Mouse (Mus musculus) bone marrow, adult 2 months (tissue): ENCODE results near the gene Gm11444. TPM values are rescaled to one million over a fixed set of nuclear protein-coding genes. Genes with fewer than 3 reads are reported as not detected.

Source experiments
- H3K27ac ChIP-seq: fragments of 200-500 bp; 2 replicates; pipeline ENCODE4 v1.5.1; 2012; ENCODE audit warnings: low read depth, mild to moderate bottlenecking, control low read depth, inconsistent platforms, low read length; ENCODE audit not compliant: control insufficient read depth, poor library complexity, insufficient read depth
- H3K4me1 ChIP-seq: fragments of 200-500 bp; 2 replicates; pipeline ENCODE4 v1.6.1; 2011; ENCODE audit warnings: low read length; ENCODE audit not compliant: control insufficient read depth, insufficient read depth
- H3K4me3 ChIP-seq: fragments of 200-500 bp; replicated peaks from 2 replicates; pipeline ENCODE3; 2011; ENCODE audit warnings: mild to moderate bottlenecking, low read depth, low read length, control low read depth; ENCODE audit not compliant: control insufficient read depth
- CTCF ChIP-seq: fragments of 200-500 bp; IDR thresholded peaks from 2 replicates; pipeline ENCODE4 v1.5.1; 2011; ENCODE audit warnings: low read length, control low read depth; ENCODE audit not compliant: control insufficient read depth, insufficient read depth
- POLR2A ChIP-seq: fragments of 200-500 bp; IDR thresholded peaks from 2 replicates; pipeline ENCODE4 v1.6.1; 2011; ENCODE audit warnings: low read depth, mild to moderate bottlenecking, control low read depth, low read length, borderline replicate concordance; ENCODE audit not compliant: control insufficient read depth
- WGBS: fragments of 180-500 bp; shearing (Covaris S2); methylation state at CpG from one replicate; pipeline ENCODE4 v1.1.7; 2018; 5-methylcytosine and 5-hydroxymethylcytosine counted together
- polyA plus RNA-seq: library from polyadenylated mRNA; stranded (reverse); fragments of >200 nt; gene quantifications from 2 replicates; pipeline ENCODE4 v1.2.4, GENCODE M21; 2011; ENCODE audit warnings: low replicate concordance; ENCODE audit not compliant: missing spikeins, insufficient read depth, insufficient read length

Gm11444 gene
- polyA plus RNA-seq, 1 experiment, result not detected

DNA sequence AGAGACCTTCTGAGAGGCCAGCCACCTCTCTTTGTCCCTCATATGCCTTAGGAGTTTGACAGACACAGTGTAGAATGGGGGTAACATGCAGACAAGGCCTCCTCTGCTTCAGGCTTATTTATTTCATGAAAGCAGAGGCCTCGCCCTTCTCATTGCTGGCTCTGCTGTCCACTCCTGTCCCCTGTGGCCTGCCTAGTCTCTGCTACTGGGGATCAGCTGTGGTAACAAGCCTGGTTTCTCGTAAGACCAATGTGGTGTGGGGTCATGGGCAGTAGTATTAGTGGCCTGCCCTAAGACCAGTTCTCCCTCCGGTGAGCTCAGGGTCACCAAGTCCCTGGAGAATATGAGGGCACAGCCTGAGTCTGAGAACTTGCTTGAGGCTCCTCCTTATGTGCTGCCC, 29.2 kb downstream of the Gm11444 start:
- Histone ChIP-seq H3K4me3 (no peak overlapping the region), H3K27ac (no peak overlapping the region), H3K4me1 (no peaks in the 10 kb centered on the region)
- 85% methylated on average over 3 of the region's 3 CpGs for WGBS
- TF ChIP-seq CTCF (no peak), POLR2A (no peak)

DNA sequence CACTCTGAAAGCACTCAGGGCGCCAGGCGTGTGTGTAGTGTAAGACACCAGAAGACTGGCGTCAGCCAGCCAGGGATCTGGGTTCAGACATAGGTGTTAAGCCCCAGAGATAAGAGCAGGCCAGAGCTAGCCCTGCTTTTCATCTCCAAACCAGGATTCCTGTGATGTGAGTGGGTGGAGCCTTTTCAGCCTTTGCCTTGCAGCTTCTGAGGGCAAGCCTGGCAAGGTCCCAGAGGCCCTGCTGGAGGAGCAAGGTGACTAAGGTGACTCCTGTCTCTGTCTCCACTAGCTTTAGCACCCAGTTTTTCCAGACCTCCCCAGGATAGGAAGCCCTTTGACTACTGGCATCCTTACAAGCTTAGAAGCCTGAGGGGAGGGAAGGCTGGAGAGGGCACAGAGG, 31.7 kb downstream of the Gm11444 start:
- no peaks in the 10 kb centered on the region; the same call in 1 of the 2 replicates for H3K4me1 ChIP-seq
- 84% methylated on average over 3 of the region's 3 CpGs for WGBS
- no peak for TF ChIP-seq CTCF
- no peak for TF ChIP-seq POLR2A
- H3K27ac ChIP-seq, result no peak overlapping the region
- H3K4me3 ChIP-seq, result no peak overlapping the region

DNA sequence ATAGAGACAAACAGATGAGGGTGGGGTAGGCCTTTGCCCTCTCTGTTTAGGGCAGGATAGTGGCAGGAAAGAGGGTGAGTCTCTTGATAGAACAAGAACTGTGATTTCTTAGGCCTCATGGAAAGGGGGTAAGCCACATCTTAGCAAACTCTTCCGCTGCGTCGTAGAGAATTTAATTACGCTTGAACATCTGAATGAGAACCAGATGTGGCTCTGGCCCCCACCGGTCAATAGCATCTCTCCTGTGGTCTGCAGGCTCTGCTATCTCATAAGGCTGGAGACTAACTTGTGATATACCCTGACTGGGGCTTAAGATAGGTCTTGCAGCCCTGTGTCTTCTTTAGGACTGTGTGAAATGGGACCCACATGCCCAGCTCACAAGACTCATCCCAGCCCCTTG, 33.7 kb downstream of the Gm11444 start:
- WGBS, result 96% methylated on average over 5 of the region's 5 CpGs
- no peak overlapping the region for H3K4me3 ChIP-seq
- H3K4me1 ChIP-seq, result peaks cover 5% of the 10 kb centered on the region
- TF ChIP-seq CTCF, result no peak
- H3K27ac ChIP-seq, result no peak overlapping the region

DNA sequence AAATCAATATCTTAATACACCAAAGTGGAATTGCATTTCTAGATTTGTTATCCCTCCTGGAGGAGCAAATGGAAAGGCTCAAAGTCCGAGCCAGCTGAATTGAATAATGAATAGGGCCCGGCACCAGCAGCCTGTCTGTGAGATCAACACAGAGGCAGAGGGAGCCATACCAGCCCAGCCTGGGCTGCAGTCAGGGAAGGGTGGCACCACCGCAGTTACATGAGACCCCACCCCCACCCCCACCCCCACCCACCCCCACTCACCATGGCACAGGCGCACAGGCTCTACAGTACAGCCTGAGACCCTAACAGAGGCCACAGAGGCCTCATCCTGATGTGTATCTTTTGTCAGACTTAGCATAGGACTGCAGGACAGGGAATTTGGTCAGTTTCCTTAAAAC, 35.5 kb downstream of the Gm11444 start:
- 82% methylated on average over 4 of the region's 4 CpGs for WGBS
- TF ChIP-seq POLR2A (no peak), CTCF (no peak)
- Histone ChIP-seq H3K4me3 (no peak overlapping the region), H3K4me1 (peaks cover 7% of the 10 kb centered on the region), H3K27ac (no peak overlapping the region)

DNA sequence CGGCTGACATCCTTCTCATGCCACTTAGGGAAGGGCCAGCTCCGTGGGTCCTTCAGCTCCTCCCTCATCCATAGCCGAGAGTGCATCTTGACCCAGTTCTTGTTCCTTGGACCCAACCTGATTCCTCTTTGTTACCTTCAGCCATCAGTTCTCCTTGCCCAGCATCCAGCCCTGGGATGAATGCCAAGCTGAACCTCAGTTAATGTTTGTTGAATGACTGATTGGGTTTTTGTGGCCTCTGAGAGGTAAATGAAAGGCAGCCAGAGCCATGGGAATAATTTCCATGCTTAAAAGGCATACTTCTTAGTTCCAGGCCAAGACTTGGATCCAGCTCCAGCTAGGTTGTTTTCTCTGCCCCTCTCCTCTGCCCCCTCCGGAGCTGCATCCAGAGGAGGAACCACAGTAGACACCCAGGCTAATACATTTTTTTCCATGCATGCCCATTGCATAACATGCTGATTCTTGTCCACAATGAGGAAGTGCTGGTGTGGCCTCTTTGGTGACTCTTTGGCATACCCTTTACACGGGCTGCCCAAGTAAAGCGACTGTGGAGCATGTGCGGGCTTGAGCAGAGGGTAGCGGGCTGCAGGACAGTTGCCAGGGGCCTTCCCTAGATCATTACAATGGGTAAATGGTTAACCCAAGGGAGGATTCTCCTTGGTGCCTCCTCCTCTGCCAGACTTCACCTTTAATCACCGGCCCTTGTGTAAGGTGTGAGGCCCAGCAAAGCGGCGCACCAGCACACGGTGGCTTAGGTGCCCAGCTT, 37.7 kb downstream of the Gm11444 start:
- TF ChIP-seq CTCF (no peak), POLR2A (no peak)
- WGBS, result 56% methylated on average over 12 of the region's 12 CpGs
- H3K4me1 ChIP-seq, result peaks cover 7% of the 10 kb centered on the region
- peak overlapping the region; percentile 55 for H3K27ac ChIP-seq
- H3K4me3 ChIP-seq, result no peak overlapping the region

DNA sequence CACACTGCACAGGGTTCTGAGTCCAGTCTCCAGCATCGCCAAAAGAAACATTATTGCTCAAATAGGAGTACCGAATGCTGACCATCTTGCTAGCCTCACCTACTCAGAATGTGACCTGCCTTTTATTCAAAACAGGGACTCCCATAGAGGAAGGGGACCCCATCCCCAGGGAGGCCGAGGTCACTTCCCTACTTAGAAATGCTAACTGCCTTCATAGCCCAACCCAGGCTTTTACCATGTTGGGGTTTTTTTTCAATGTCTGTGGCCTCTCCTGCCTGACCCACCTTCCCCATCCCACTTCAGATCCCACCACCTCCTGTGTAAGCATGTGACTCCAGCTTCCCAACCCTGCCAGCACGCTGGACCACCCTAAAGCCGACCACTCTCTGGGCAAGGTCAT, 38.5 kb downstream of the Gm11444 start:
- Histone ChIP-seq H3K4me3 (no peak overlapping the region), H3K27ac (no peak overlapping the region), H3K4me1 (peaks cover 7% of the 10 kb centered on the region)
- WGBS, result 74% methylated on average over 5 of the region's 5 CpGs
- TF ChIP-seq CTCF (no peak), POLR2A (no peak)

DNA sequence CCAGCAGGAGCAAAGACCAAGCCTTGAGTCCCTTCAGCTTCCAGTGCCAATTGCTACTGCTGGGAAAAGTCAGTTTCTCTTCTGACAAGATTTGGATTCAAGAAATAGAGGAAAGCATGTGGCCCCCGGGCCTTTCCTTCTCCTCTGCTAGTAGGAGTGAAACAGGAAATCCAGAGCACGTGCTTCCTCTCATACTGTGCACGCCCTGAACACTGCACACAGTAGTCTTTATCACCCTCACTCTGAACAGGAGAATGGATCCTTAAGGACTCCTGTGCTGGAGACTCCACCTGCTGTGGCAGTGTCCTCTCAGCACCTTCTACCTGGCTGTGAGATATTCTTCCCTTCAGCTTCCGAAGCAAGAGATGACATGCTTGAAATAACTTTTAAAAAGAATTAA, 38.9 kb downstream of the Gm11444 start:
- 23% methylated on average over 4 of the region's 4 CpGs for whole genome bisulfite sequencing
- H3K4me3 ChIP-seq, result no peak overlapping the region
- H3K27ac ChIP-seq, result 0 out of 2 replicates have a peak overlapping the region, but pooled peaks have one; percentile 7
- no peak for TF ChIP-seq POLR2A
- TF ChIP-seq CTCF, result no peak
- peaks cover 7% of the 10 kb centered on the region for H3K4me1 ChIP-seq

DNA sequence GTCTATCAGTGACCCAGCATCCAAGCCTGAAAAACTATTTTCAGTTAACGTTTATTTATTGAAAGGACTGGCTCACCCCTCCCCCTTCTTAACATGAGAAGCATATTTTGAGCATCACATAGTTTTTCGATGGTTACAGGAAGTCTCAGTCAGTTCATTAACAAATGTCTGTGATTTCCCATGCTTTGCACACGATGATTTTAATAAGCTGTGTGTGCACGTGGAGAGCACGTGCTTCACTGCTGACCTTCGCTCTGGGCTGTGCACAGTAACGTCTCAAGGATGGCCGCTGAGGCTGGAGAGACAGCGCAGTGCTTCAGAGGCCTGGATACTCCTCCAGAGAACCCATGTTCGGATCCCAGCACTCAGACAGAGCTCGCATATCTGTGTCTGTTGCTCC, 42.8 kb downstream of the Gm11444 start:
- H3K4me3 ChIP-seq, result no peak overlapping the region
- TF ChIP-seq POLR2A (no peak), CTCF (no peak)
- no peak overlapping the region for H3K27ac ChIP-seq
- peaks cover 7% of the 10 kb centered on the region for H3K4me1 ChIP-seq
- WGBS, result 81% methylated on average over 11 of the region's 11 CpGs

DNA sequence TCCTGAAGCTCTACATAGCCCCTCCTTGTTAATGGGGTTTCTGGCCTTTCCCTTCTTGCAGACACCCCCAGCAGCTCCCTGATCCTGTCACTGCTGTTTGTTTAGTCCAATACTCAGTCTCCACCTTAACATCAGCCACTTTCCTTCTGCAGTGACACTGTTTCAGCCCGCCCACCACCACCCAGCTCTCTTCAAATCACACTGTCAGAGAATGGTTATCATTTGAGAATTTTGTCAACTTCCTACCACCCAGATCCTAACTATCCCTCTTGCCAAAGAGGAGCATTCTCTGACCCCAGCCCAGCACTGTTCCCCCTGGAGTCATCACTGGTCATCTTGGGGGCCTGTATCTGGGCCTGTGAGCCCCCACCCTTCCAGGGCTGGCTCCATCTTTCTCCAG, 44.4 kb downstream of the Gm11444 start:
- Histone ChIP-seq H3K27ac (no peak overlapping the region), H3K4me1 (peaks cover 1% of the 10 kb centered on the region; the same call in 1 of the 2 replicates), H3K4me3 (no peak overlapping the region)
- TF ChIP-seq CTCF, result no peak
- TF ChIP-seq POLR2A, result no peak
- 56% methylated on average over 1 of the region's 1 CpGs for WGBS
